Mouse (Mus musculus): ENCODE results near the gene Ccdc114. TPM values are rescaled to one million over a fixed set of nuclear protein-coding genes. Genes with fewer than 3 reads are reported as not detected.
A peak's percentile ranks its signal among the peaks of the same experiment; 100 is the strongest.
"Not testable (repeated sequence)": the region's sequence is repeated elsewhere in the genome, so short reads cannot be mapped to it uniquely, and the experiment has no call there.

Ccdc114 gene
- total RNA-seq, 2 experiments from 2014 or later: 4.2 to 5.3 TPM

- no peak for DNase-seq (ENCODE audit: low spot score in 2 of 2)
These were observed 5.9 kb upstream of the Ccdc114 start for GRCm38 (mm10) chr7:45917926-45918325.

- no peak for DNase-seq (ENCODE audit: low spot score in 2 of 2)
These were observed 4.7 kb upstream of the Ccdc114 start for GRCm38 (mm10) chr7:45919083-45919671.

- no peak for DNase-seq (ENCODE audit: low spot score in 2 of 2)
These were observed 4.1 kb upstream of the Ccdc114 start for GRCm38 (mm10) chr7:45919761-45920160.

GRCm38 (mm10) chr7:45920583-45921241 lies 3.2 kb upstream of the Ccdc114 start:
- DNase-seq (ENCODE audit: low spot score in 2 of 2): no peak

- no peak for DNase-seq (ENCODE audit: low spot score in 2 of 2)
These were observed 2.6 kb upstream of the Ccdc114 start, which contains the start of gene Emp3 for GRCm38 (mm10) chr7:45921242-45921621. Gene Emp3 (minus strand): TSS chr7:45921404.

GRCm38 (mm10) chr7:45921950-45922600 lies 1.8 kb upstream of the Ccdc114 start:
- no peak for DNase-seq (ENCODE audit: low spot score in 2 of 2)

- peak; percentile 90 to 92 for DNase-seq (ENCODE audit: low spot score in 2 of 2)
These were observed 727 bp upstream of the Ccdc114 start for GRCm38 (mm10) chr7:45922928-45923761.

GRCm38 (mm10) chr7:45924429-45924816 lies 551 bp downstream of the Ccdc114 start:
- DNase-seq (ENCODE audit: low spot score in 2 of 2): no peak

GRCm38 (mm10) chr7:45928626-45929295 lies 4.9 kb downstream of the Ccdc114 start:
- no peak for DNase-seq (ENCODE audit: low spot score in 2 of 2)

- DNase-seq (ENCODE audit: low spot score in 2 of 2): no peak
These were observed 5.8 kb downstream of the Ccdc114 start for GRCm38 (mm10) chr7:45929688-45930087.

GRCm38 (mm10) chr7:45933766-45934165 lies 9.9 kb downstream of the Ccdc114 start:
- DNase-seq (ENCODE audit: low spot score in 2 of 2): not testable (repeated sequence)

- peak; percentile 62 to 68 for DNase-seq (ENCODE audit: low spot score in 2 of 2)
These were observed 11.2 kb downstream of the Ccdc114 start for GRCm38 (mm10) chr7:45935114-45935513.

GRCm38 (mm10) chr7:45939836-45940235 lies 16.0 kb downstream of the Ccdc114 start:
- no peak for DNase-seq (ENCODE audit: low spot score in 2 of 2)

- no peak for DNase-seq (ENCODE audit: low spot score in 2 of 2)
These were observed 18.1 kb downstream of the Ccdc114 start for GRCm38 (mm10) chr7:45941986-45942385.

- not testable (repeated sequence) for DNase-seq (ENCODE audit: low spot score in 2 of 2)
These were observed 19.4 kb downstream of the Ccdc114 start for GRCm38 (mm10) chr7:45943280-45943679.

GRCm38 (mm10) chr7:45949061-45949460 lies 25.2 kb downstream of the Ccdc114 start:
- no peak for DNase-seq (ENCODE audit: low spot score in 2 of 2)

GRCm38 (mm10) chr7:45956611-45957010 lies 32.7 kb downstream of the Ccdc114 start:
- DNase-seq (ENCODE audit: low spot score in 2 of 2): no peak

- DNase-seq (ENCODE audit: low spot score in 2 of 2): no peak
These were observed 48.2 kb downstream of the Ccdc114 start for GRCm38 (mm10) chr7:45971831-45972723.

GRCm38 (mm10) chr7:45973271-45973687 lies 49.4 kb downstream of the Ccdc114 start:
- DNase-seq (ENCODE audit: low spot score in 2 of 2): peak; percentile 30 to 51

- no peak for DNase-seq (ENCODE audit: low spot score in 2 of 2)
These were observed 50.2 kb downstream of the Ccdc114 start for GRCm38 (mm10) chr7:45974103-45974502.
